Mouse (Mus musculus): ENCODE measurements around the gene Dxo. TPM values are rescaled to one million over a fixed set of nuclear protein-coding genes. Genes with fewer than 3 reads are reported as not detected.
"Not testable (repeated sequence)": the region's sequence is repeated elsewhere in the genome, so short reads cannot be mapped to it uniquely, and the experiment has no call there.

Dxo gene
- 48.9 and 53.3 TPM in 2 replicates for polyA plus RNA-seq (2015; fragmentation: Nextera tagmentation; extraction: Ambion mirVana)

DNA sequence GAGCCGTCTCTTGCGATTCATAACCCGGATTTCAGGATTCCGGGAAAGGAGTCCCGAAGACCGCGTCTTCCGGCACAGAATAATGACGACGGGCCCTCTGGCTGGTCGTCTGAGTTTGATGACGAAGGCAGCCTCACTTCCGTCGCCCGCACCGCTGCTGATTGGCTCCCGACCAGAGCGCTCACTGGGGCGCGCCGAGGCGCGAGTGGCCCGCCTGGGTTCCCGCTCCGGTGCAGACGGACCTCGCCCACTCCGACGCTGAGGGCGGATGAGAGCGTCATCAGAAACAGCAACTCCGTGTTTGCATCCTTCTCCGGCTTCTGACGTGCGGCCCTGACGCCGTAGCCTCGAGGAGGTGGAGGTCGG lies at the start of gene Dxo, which contains the start of gene Stk19:
TSS of gene Dxo (plus strand) at position 164 of the 366 bp plus-strand sequence.
TSS of gene Stk19 (minus strand) at position 90 of the 366 bp plus-strand sequence.
- peak within 1 kb of the TSS; percentile 81 for H3K9ac ChIP-seq (ENCODE audit: low read length)
- ATAC-seq (ENCODE audit: insufficient read depth, low FRiP score), result peak; percentile 93
- H3K4me2 ChIP-seq (ENCODE audit: low read depth, low read length), result peak within 1 kb of the TSS; percentile 98
- H3K9me3 ChIP-seq (replicated peaks; ENCODE audit: control insufficient read depth, low read length), result no peaks in the 10 kb centered on the region
- peak within 1 kb of the TSS; percentile 69 for H3K27ac ChIP-seq (ENCODE audit: low read length)
- no peaks in the 10 kb centered on the region for H3K27me3 ChIP-seq (ENCODE audit: control insufficient read depth, insufficient read depth, low read length)
- H3K4me1 ChIP-seq (ENCODE audit: control insufficient read depth, insufficient read depth, low read length), result peaks cover 14% of the 10 kb centered on the region
- H3K4me3 ChIP-seq (replicated peaks; ENCODE audit: low read length), result peak within 1 kb of the TSS; percentile 85
- under 1% methylated on average over 40 of the region's 40 CpGs for WGBS
- H3K36me3 ChIP-seq (ENCODE audit: control insufficient read depth, insufficient read depth, low read length), result 0 out of 2 replicates have a peak, but pooled peaks cover 5% of the 10 kb centered on the region

DNA sequence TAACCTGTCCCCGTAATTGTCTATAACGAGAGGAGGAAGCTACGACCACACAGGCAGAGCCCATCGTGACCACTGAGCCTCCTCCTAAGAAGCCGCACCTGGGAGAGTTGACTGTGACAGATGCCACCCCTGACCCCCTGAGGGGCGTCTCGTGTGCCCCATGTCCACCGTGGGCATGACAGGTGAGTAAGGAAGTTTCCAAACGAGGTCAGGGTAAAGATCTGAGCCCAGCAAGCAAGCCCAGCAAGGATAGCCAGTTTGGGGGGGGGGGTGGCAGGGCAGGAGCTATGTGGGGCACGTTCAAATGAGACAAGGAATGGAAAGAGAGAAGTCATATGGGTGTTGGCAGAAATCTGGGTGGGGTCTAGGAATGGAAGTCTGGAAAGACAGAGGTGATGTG lies 41.8 kb upstream of the Dxo start:
- Histone ChIP-seq H3K4me2 (ENCODE audit: low read depth, low read length) (no peak overlapping the region), H3K27me3 (ENCODE audit: control insufficient read depth, insufficient read depth, low read length) (no peaks in the 10 kb centered on the region), H3K9ac (ENCODE audit: low read length) (no peak overlapping the region), H3K4me3 (replicated peaks; ENCODE audit: low read length) (no peak overlapping the region), H3K36me3 (ENCODE audit: control insufficient read depth, insufficient read depth, low read length) (no peaks in the 10 kb centered on the region), H3K4me1 (ENCODE audit: control insufficient read depth, insufficient read depth, low read length) (no peaks in the 10 kb centered on the region), H3K27ac (ENCODE audit: low read length) (no peak overlapping the region), H3K9me3 (replicated peaks; ENCODE audit: control insufficient read depth, low read length) (0 out of 2 replicates have a peak, but pooled peaks cover 3% of the 10 kb centered on the region)
- no peak for ATAC-seq (ENCODE audit: insufficient read depth, low FRiP score)
- 78% methylated on average over 10 of the region's 10 CpGs for WGBS

DNA sequence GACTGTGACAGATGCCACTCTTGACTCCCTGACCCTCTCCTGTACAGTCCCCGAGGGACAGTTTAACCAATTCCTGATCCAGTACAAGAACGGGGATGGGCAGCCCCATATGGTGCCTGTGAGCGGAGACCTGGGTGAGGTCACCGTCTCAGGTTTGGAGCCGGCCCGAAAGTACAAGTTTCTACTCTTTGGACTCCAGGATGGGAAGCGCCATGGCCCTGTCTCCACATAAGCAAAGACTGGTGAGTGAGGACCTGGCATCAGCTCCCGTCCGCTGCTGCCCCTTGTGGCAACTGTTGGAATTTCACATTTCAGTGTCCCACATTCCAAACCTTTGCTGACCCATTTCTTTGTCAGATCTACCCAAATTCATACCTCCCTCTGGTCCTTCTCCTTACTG lies 41.2 kb upstream of the Dxo start:
- no peak overlapping the region for H3K9ac ChIP-seq (ENCODE audit: low read length)
- no peaks in the 10 kb centered on the region for H3K4me1 ChIP-seq (ENCODE audit: control insufficient read depth, insufficient read depth, low read length)
- H3K9me3 ChIP-seq (replicated peaks; ENCODE audit: control insufficient read depth, low read length), result 0 out of 2 replicates have a peak, but pooled peaks cover 3% of the 10 kb centered on the region
- no peak overlapping the region for H3K4me3 ChIP-seq (replicated peaks; ENCODE audit: low read length)
- H3K36me3 ChIP-seq (ENCODE audit: control insufficient read depth, insufficient read depth, low read length), result no peaks in the 10 kb centered on the region
- no peak overlapping the region for H3K27ac ChIP-seq (ENCODE audit: low read length)
- H3K4me2 ChIP-seq (ENCODE audit: low read depth, low read length), result no peak overlapping the region
- no peaks in the 10 kb centered on the region for H3K27me3 ChIP-seq (ENCODE audit: control insufficient read depth, insufficient read depth, low read length)
- ATAC-seq (ENCODE audit: insufficient read depth, low FRiP score), result no peak
- WGBS, result 62% methylated on average over 9 of the region's 9 CpGs

DNA sequence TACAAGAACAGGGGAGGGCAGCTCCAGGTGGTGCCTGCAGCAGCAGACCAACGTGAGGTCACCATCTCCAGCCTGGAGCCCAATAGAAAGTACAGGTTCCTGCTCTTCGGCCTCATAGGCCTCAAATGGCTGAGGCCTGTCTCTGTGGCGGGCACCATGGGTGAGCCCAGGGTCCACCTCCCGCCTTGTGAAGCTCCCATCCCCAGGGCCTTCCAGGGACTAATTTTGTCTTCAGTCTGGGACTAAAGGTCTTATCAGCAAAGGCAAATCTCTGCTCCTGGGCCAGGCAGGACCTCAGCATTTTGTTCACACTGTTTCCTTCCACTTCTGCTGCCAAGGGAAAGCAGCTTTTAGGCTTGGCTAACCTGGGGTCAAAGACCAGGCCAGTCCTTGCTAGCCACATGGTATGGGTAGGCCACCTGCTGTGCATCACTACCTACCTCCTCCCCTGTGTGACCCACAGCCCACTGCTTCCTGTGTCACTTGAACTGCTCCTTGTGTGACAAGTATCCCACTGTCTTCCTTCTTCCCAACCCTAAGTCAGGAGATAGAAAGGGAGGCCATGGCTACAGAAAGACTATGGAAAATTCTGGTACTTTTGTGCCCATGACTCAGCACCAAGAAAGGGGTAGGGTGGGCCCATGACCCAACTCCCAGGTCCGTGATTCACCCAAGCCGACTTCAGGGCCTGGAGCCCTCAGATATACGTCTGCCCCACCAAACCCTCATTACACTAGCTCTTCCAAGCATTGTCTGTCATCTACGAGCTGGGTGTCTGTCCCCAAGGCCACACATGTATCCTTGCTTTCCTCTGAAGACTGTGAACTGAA lies 40.3 kb upstream of the Dxo start:
- Histone ChIP-seq H3K4me1 (ENCODE audit: control insufficient read depth, insufficient read depth, low read length) (no peaks in the 10 kb centered on the region), H3K9ac (ENCODE audit: low read length) (no peak overlapping the region), H3K9me3 (replicated peaks; ENCODE audit: control insufficient read depth, low read length) (0 out of 2 replicates have a peak, but pooled peaks cover 3% of the 10 kb centered on the region), H3K4me2 (ENCODE audit: low read depth, low read length) (no peak overlapping the region), H3K27me3 (ENCODE audit: control insufficient read depth, insufficient read depth, low read length) (no peaks in the 10 kb centered on the region), H3K4me3 (replicated peaks; ENCODE audit: low read length) (no peak overlapping the region), H3K27ac (ENCODE audit: low read length) (no peak overlapping the region), H3K36me3 (ENCODE audit: control insufficient read depth, insufficient read depth, low read length) (no peaks in the 10 kb centered on the region)
- 86% methylated on average over 8 of the region's 8 CpGs for WGBS
- ATAC-seq (ENCODE audit: insufficient read depth, low FRiP score), result no peak

DNA sequence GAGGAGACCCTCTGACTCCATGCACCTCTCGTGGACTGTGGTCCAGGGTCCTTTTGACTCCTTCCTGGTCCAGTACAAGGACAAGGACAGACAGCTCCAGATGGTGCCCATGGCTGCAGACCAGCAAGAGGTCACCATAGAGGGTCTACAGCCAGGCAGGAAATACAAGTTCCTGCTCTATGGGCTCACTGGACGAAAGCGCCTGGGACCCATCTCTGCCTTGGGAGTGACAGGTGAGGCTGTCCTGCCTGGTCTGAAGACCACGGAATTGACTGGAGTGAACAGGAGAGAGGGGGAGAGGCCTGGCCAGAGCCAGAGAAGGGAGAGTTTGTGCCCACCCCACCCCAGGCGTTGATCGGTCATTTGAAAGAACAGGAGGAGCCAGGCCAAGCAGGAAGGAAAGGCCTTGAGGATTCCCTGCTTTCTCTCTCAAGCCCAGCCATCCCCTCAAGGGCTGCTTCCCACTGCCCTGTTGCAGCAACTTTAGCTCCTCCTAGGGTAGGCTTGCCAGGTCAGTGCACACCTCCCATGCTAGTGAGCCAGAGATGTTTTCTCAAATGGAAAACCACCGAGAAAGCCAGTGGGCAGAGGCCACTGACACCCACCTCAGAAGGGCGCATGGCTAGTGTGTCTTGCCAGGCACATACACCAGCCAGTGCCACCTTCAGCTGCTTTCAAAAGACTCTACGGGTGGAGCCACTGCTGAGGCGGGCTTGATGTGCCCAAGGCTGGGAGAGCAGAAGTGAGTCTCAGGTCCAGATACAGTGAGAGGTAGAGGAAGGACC lies 39.4 kb upstream of the Dxo start:
- H3K27me3 ChIP-seq (ENCODE audit: control insufficient read depth, insufficient read depth, low read length); H3K9me3 ChIP-seq (replicated peaks; ENCODE audit: control insufficient read depth, low read length); ATAC-seq (ENCODE audit: insufficient read depth, low FRiP score); H3K4me1 ChIP-seq (ENCODE audit: control insufficient read depth, insufficient read depth, low read length); H3K4me3 ChIP-seq (replicated peaks; ENCODE audit: low read length); H3K9ac ChIP-seq (ENCODE audit: low read length); H3K4me2 ChIP-seq (ENCODE audit: low read depth, low read length); H3K27ac ChIP-seq (ENCODE audit: low read length); H3K36me3 ChIP-seq (ENCODE audit: control insufficient read depth, insufficient read depth, low read length): not testable (repeated sequence)
- WGBS, result 78% methylated on average over 10 of the region's 10 CpGs

DNA sequence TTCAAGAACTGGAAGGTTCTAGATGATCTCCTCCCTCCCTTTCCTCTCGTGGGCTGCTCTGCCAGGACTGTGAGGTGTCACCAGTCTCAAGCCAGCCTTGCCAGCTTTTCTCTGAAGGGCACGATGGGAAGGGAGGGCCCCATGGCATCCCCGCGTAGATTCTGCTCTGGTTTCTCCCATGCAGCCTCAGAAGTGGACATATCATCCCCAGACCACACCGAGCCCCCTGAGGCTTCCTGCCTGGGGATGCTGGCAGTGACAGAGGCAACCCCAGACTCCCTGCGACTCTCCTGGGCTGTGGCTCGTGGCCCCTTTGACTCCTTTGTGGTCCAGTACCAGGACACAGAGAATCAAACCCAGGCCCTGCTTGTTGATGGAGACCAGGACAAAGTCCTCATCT lies 38.7 kb upstream of the Dxo start:
- WGBS, result 82% methylated on average over 6 of the region's 7 CpGs
- ATAC-seq (ENCODE audit: insufficient read depth, low FRiP score); H3K4me3 ChIP-seq (replicated peaks; ENCODE audit: low read length); H3K9me3 ChIP-seq (replicated peaks; ENCODE audit: control insufficient read depth, low read length); H3K27me3 ChIP-seq (ENCODE audit: control insufficient read depth, insufficient read depth, low read length); H3K27ac ChIP-seq (ENCODE audit: low read length); H3K9ac ChIP-seq (ENCODE audit: low read length); H3K36me3 ChIP-seq (ENCODE audit: control insufficient read depth, insufficient read depth, low read length); H3K4me1 ChIP-seq (ENCODE audit: control insufficient read depth, insufficient read depth, low read length); H3K4me2 ChIP-seq (ENCODE audit: low read depth, low read length): not testable (repeated sequence)

DNA sequence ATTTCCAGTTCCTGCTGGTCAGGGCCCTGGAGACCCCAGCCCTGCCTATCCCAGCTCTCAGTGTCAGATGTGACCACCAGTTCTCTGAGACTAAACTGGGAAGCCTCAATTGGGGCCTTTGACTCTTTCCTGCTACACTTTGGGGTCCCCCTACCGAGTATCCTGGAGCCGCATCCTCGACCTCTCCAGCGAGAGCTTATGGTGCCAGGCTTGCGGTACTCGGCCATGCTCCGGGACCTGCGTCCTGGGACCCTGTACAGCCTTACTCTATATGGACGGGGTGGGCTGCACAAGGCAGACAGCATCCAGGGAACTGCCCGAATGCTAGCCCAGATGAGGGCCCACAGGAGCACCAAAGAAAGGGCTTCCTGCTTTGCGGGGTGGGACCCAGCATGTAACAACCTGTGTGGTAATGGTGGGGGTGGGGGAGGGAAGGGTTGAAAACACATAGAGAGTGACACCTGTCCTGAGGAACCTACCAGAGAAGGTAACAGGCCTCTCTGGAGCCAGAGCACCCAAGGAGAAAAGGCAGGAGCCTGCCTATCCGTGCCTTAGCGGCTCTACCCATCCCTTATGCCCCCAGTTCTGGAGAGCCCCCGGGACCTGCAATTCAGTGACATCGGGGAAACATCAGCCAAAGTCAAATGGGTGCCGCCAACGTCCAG lies 37.8 kb upstream of the Dxo start:
- no peaks in the 10 kb centered on the region for H3K27me3 ChIP-seq (ENCODE audit: control insufficient read depth, insufficient read depth, low read length)
- WGBS, result 88% methylated on average over 14 of the region's 17 CpGs
- H3K27ac ChIP-seq (ENCODE audit: low read length), result no peak overlapping the region
- no peak overlapping the region for H3K4me3 ChIP-seq (replicated peaks; ENCODE audit: low read length)
- no peaks in the 10 kb centered on the region for H3K4me1 ChIP-seq (ENCODE audit: control insufficient read depth, insufficient read depth, low read length)
- no peak for ATAC-seq (ENCODE audit: insufficient read depth, low FRiP score)
- H3K9me3 ChIP-seq (replicated peaks; ENCODE audit: control insufficient read depth, low read length), result no peaks in the 10 kb centered on the region
- H3K4me2 ChIP-seq (ENCODE audit: low read depth, low read length), result no peak overlapping the region
- no peaks in the 10 kb centered on the region for H3K36me3 ChIP-seq (ENCODE audit: control insufficient read depth, insufficient read depth, low read length)
- no peak overlapping the region for H3K9ac ChIP-seq (ENCODE audit: low read length)

DNA sequence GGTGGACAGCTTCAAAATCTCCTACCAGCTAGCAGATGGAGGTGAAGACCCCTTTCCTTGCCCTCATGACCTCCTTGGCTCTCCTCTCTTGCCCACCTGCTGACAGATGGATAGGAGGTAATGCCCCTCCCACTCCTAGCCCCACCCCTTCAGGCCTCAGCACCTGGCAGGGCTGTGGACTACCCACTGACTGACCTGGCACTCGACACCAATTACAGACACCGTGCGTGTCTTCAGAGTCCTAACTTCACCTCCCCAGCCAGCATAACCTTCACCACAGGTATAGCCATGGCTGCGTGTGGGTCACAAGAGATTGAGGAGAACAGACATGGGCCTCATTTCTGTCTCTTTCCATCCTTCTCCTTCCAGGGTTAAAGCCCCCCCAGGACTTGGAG lies 37.3 kb upstream of the Dxo start:
- Histone ChIP-seq H3K4me1 (ENCODE audit: control insufficient read depth, insufficient read depth, low read length) (no peaks in the 10 kb centered on the region), H3K27me3 (ENCODE audit: control insufficient read depth, insufficient read depth, low read length) (no peaks in the 10 kb centered on the region), H3K4me2 (ENCODE audit: low read depth, low read length) (no peak overlapping the region), H3K9me3 (replicated peaks; ENCODE audit: control insufficient read depth, low read length) (no peaks in the 10 kb centered on the region), H3K27ac (ENCODE audit: low read length) (no peak overlapping the region), H3K4me3 (replicated peaks; ENCODE audit: low read length) (no peak overlapping the region), H3K9ac (ENCODE audit: low read length) (no peak overlapping the region), H3K36me3 (ENCODE audit: control insufficient read depth, insufficient read depth, low read length) (no peaks in the 10 kb centered on the region)
- WGBS, result 79% methylated on average over 4 of the region's 4 CpGs
- ATAC-seq (ENCODE audit: insufficient read depth, low FRiP score), result no peak
